Mouse (Mus musculus): ENCODE measurements around the gene Alox15. TPM values are rescaled to one million over a fixed set of nuclear protein-coding genes. Genes with fewer than 3 reads are reported as not detected.
A peak's percentile ranks its signal among the peaks of the same experiment; 100 is the strongest.

The Alox15 gene
- total RNA-seq, 1 experiment: 1.7 TPM

GRCm38 (mm10) chr11:70345546-70345945, 6.3 kb downstream of the Alox15 start:
- no peaks in the 10 kb centered on the region for H3K36me3 ChIP-seq (ENCODE audit: control insufficient read depth, insufficient read depth, low read length, poor library complexity, severe bottlenecking)
- H3K9ac ChIP-seq (ENCODE audit: insufficient read depth, low read depth, low read length, poor library complexity, severe bottlenecking): no peak overlapping the region
- DNase-seq (ENCODE audit: low read depth, low spot score): no peak
- no peak overlapping the region for H3K4me3 ChIP-seq (ENCODE audit: insufficient read depth in 1 of 2, low read depth in 1 of 2, low read length in 2 of 2, poor library complexity in 1 of 2, severe bottlenecking in 1 of 2)
- no peak overlapping the region for H3K27ac ChIP-seq (ENCODE audit: insufficient read depth, low read depth, low read length, poor library complexity, severe bottlenecking)
- H3K4me1 ChIP-seq (ENCODE audit: control insufficient read depth in 2 of 2, insufficient read depth in 2 of 2, low read length in 2 of 2, poor library complexity in 1 of 2): no peaks in the 10 kb centered on the region; a peak in 1 of 4 replicates
- H3K9me3 ChIP-seq (ENCODE audit: control insufficient read depth, insufficient read depth, low read depth, low read length): no peaks in the 10 kb centered on the region
- in situ Hi-C loops (cut with MboI; ENCODE audit: low sequenced_read_pairs in 2 of 2, unreplicated experiment in 2 of 2): no loop called here
- no peak for TF ChIP-seq MAFK (IDR thresholded peaks at IDR 0.05; ENCODE audit: insufficient read depth, low read depth, low read length)
- no peak for TF ChIP-seq HCFC1 (IDR thresholded peaks at IDR 0.05; ENCODE audit: borderline replicate concordance, insufficient read depth, low read length)
- TF ChIP-seq CHD2 (IDR thresholded peaks at IDR 0.05; ENCODE audit: low read depth, low read length): no peak

- no peaks in the 10 kb centered on the region for H3K9me3 ChIP-seq (ENCODE audit: control insufficient read depth, insufficient read depth, low read depth, low read length)
- in situ Hi-C loops (cut with MboI; ENCODE audit: low sequenced_read_pairs in 2 of 2, unreplicated experiment in 2 of 2): no loop called here
- H3K4me3 ChIP-seq (ENCODE audit: insufficient read depth in 1 of 2, low read depth in 1 of 2, low read length in 2 of 2, poor library complexity in 1 of 2, severe bottlenecking in 1 of 2): no peak overlapping the region
- TF ChIP-seq ZNF384 (IDR thresholded peaks at IDR 0.05; ENCODE audit: low read depth, low read length): no peak
- TF ChIP-seq MAFK (IDR thresholded peaks at IDR 0.05; ENCODE audit: insufficient read depth, low read depth, low read length): no peak
- TF ChIP-seq ZC3H11A (IDR thresholded peaks at IDR 0.05; ENCODE audit: borderline replicate concordance, low read depth, low read length): no peak
- TF ChIP-seq HCFC1 (IDR thresholded peaks at IDR 0.05; ENCODE audit: borderline replicate concordance, insufficient read depth, low read length): no peak
- TF ChIP-seq CHD2 (IDR thresholded peaks at IDR 0.05; ENCODE audit: low read depth, low read length): no peak
- H3K27ac ChIP-seq (ENCODE audit: insufficient read depth, low read depth, low read length, poor library complexity, severe bottlenecking): no peak overlapping the region
- no peak for DNase-seq (ENCODE audit: low read depth, low spot score)
- no peaks in the 10 kb centered on the region; a peak in 1 of 4 replicates for H3K4me1 ChIP-seq (ENCODE audit: control insufficient read depth in 2 of 2, insufficient read depth in 2 of 2, low read length in 2 of 2, poor library complexity in 1 of 2)
- no peak overlapping the region for H3K9ac ChIP-seq (ENCODE audit: insufficient read depth, low read depth, low read length, poor library complexity, severe bottlenecking)
- H3K36me3 ChIP-seq (ENCODE audit: control insufficient read depth, insufficient read depth, low read length, poor library complexity, severe bottlenecking): no peaks in the 10 kb centered on the region
These were observed 6.8 kb downstream of the Alox15 start for GRCm38 (mm10) chr11:70345061-70345460.

GRCm38 (mm10) chr11:70339481-70339880, 12.3 kb downstream of the Alox15 start:
- TF ChIP-seq ZC3H11A (IDR thresholded peaks at IDR 0.05; ENCODE audit: borderline replicate concordance, low read depth, low read length) (0 out of 2 replicates have a peak, but pooled peaks have one; percentile 12), MAFK (IDR thresholded peaks at IDR 0.05; ENCODE audit: insufficient read depth, low read depth, low read length) (no peak)
- in situ Hi-C loops (cut with MboI; ENCODE audit: low sequenced_read_pairs in 2 of 2, unreplicated experiment in 2 of 2): no loop called here
- Histone ChIP-seq H3K9me3 (ENCODE audit: control insufficient read depth, insufficient read depth, low read depth, low read length) (no peaks in the 10 kb centered on the region), H3K36me3 (ENCODE audit: control insufficient read depth, insufficient read depth, low read length, poor library complexity, severe bottlenecking) (no peaks in the 10 kb centered on the region), H3K4me1 (ENCODE audit: control insufficient read depth in 2 of 2, insufficient read depth in 2 of 2, low read length in 2 of 2, poor library complexity in 1 of 2) (no peaks in the 10 kb centered on the region; a peak in 1 of 4 replicates), H3K9ac (ENCODE audit: insufficient read depth, low read depth, low read length, poor library complexity, severe bottlenecking) (no peak overlapping the region), H3K4me3 (ENCODE audit: insufficient read depth in 1 of 2, low read depth in 1 of 2, low read length in 2 of 2, poor library complexity in 1 of 2, severe bottlenecking in 1 of 2) (peak overlapping the region in 1 of 2 experiments; percentile 28; a peak in 1 of 4 replicates), H3K27ac (ENCODE audit: insufficient read depth, low read depth, low read length, poor library complexity, severe bottlenecking) (no peak overlapping the region)
- DNase-seq (ENCODE audit: low read depth, low spot score): no peak

GRCm38 (mm10) chr11:70334477-70334876, 17.4 kb downstream of the Alox15 start:
- no peak for TF ChIP-seq CHD2 (IDR thresholded peaks at IDR 0.05; ENCODE audit: low read depth, low read length)
- no peak; the same call in 1 of the 2 replicates for TF ChIP-seq ZC3H11A (IDR thresholded peaks at IDR 0.05; ENCODE audit: borderline replicate concordance, low read depth, low read length)
- no peak for TF ChIP-seq MAFK (IDR thresholded peaks at IDR 0.05; ENCODE audit: insufficient read depth, low read depth, low read length)
- no peak for TF ChIP-seq ZNF384 (IDR thresholded peaks at IDR 0.05; ENCODE audit: low read depth, low read length)
- TF ChIP-seq HCFC1 (IDR thresholded peaks at IDR 0.05; ENCODE audit: borderline replicate concordance, insufficient read depth, low read length): no peak
- Histone ChIP-seq H3K36me3 (ENCODE audit: control insufficient read depth, insufficient read depth, low read length, poor library complexity, severe bottlenecking) (no peaks in the 10 kb centered on the region), H3K4me3 (ENCODE audit: insufficient read depth in 1 of 2, low read depth in 1 of 2, low read length in 2 of 2, poor library complexity in 1 of 2, severe bottlenecking in 1 of 2) (no peak overlapping the region), H3K9ac (ENCODE audit: insufficient read depth, low read depth, low read length, poor library complexity, severe bottlenecking) (no peak overlapping the region), H3K4me1 (ENCODE audit: control insufficient read depth in 2 of 2, insufficient read depth in 2 of 2, low read length in 2 of 2, poor library complexity in 1 of 2) (no peaks in the 10 kb centered on the region; a peak in 1 of 4 replicates), H3K27ac (ENCODE audit: insufficient read depth, low read depth, low read length, poor library complexity, severe bottlenecking) (no peak overlapping the region), H3K9me3 (ENCODE audit: control insufficient read depth, insufficient read depth, low read depth, low read length) (no peaks in the 10 kb centered on the region)
- in situ Hi-C loops (cut with MboI; ENCODE audit: low sequenced_read_pairs in 2 of 2, unreplicated experiment in 2 of 2): no loop called here
- no peak for DNase-seq (ENCODE audit: low read depth, low spot score)

GRCm38 (mm10) chr11:70324726-70325125, 27.1 kb downstream of the Alox15 start:
- no peak overlapping the region for H3K27ac ChIP-seq (ENCODE audit: insufficient read depth, low read depth, low read length, poor library complexity, severe bottlenecking)
- H3K4me1 ChIP-seq (ENCODE audit: control insufficient read depth in 2 of 2, insufficient read depth in 2 of 2, low read length in 2 of 2, poor library complexity in 1 of 2): no peaks in the 10 kb centered on the region
- no peak overlapping the region for H3K4me3 ChIP-seq (ENCODE audit: insufficient read depth in 1 of 2, low read depth in 1 of 2, low read length in 2 of 2, poor library complexity in 1 of 2, severe bottlenecking in 1 of 2)
- no peaks in the 10 kb centered on the region for H3K36me3 ChIP-seq (ENCODE audit: control insufficient read depth, insufficient read depth, low read length, poor library complexity, severe bottlenecking)
- no peak overlapping the region for H3K9ac ChIP-seq (ENCODE audit: insufficient read depth, low read depth, low read length, poor library complexity, severe bottlenecking)
- TF ChIP-seq CHD2 (IDR thresholded peaks at IDR 0.05; ENCODE audit: low read depth, low read length) (no peak), ZC3H11A (IDR thresholded peaks at IDR 0.05; ENCODE audit: borderline replicate concordance, low read depth, low read length) (no peak), MAFK (IDR thresholded peaks at IDR 0.05; ENCODE audit: insufficient read depth, low read depth, low read length) (no peak), HCFC1 (IDR thresholded peaks at IDR 0.05; ENCODE audit: borderline replicate concordance, insufficient read depth, low read length) (no peak), ZNF384 (IDR thresholded peaks at IDR 0.05; ENCODE audit: low read depth, low read length) (no peak)
- no peaks in the 10 kb centered on the region for H3K9me3 ChIP-seq (ENCODE audit: control insufficient read depth, insufficient read depth, low read depth, low read length)
- in situ Hi-C loops (cut with MboI; ENCODE audit: low sequenced_read_pairs in 2 of 2, unreplicated experiment in 2 of 2): no loop called here
- no peak for DNase-seq (ENCODE audit: low read depth, low spot score)

All from ES-E14 (cell line).